Mouse (Mus musculus): ENCODE data around the gene St3gal3.

DNA sequence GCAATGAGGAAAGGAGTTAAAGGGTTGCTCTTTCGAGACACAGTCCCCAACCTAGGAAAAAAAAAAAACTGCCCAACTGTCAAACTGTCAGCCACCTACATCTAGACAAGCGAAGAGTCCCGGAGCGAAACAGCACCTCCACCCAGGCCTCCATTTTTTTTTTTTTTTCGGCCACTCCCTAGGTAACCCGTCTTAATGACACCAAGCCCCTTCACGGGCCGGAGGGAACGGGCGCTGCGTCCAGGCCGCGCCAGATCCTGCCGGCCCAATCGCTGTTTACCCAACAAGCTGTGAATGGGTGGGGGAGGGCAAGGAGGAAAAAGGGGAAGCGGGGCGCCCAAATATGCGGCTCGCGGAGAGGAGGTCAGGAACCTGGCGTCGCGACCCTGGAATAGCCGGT is 248.1 kb downstream of the St3gal3 start:
- TF ChIP-seq CTCF (IDR thresholded peaks at IDR 0.05; ENCODE audit: insufficient read depth, low read length), result no peak
- TF ChIP-seq POLR2A (IDR thresholded peaks at IDR 0.05; ENCODE audit: borderline replicate concordance, extremely low read depth, low read depth, low read length), result no peak
